ENCODE assay signal across 10 mouse cellular contexts in the genomic region with DNA sequence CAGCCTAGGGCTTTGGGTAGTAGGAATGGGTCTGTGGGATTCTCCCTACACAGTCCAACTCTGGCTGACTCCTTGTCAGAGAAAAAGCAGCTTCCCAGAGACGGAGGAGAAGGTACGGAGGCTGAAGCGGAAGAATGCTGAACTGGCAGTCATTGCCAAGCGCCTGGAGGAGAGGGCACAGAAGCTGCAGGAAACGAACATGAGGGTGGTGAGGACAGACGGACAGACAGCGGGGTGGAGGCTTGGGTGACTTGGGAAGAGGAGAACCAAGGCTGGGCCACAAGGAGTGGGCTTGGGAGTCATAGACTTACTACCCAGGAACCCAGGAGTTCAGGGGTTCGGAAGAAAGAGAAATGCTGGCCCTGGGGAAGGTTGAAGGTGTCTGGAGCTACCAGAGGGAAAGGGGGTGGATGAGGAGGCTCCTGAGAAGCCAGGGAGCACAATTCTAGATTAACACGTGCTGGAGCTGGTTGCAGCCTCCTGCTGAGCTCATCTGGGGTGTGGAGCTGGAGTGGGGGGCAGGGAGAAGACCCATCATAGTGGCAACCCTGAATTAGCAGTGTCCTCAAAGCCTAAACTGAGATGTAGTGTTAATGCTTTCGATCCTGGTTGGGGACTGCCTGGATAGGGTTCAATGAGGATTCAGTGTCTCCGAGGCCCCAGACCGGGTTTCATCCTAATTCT. TPM values are rescaled to one million over a fixed set of nuclear protein-coding genes. Genes with fewer than 3 reads are reported as not detected.
DNase-seq lines count a peak whose midpoint lies in the region; ATAC-seq lines count a peak whose summit lies in the region.
"Had no signal": no experiment of that assay in that cellular context is flagged by ENCODE, and none has a peak within 500 bp of the region (broad histone marks: within the 10 kb centered on the region; RNA-seq: fewer than 3 reads in every experiment).

No protein-coding gene starts in this region.

- peak overlapping the region; percentile 97 for H3K4me2 ChIP-seq in hindbrain, embryonic 12.5 days (replicated peaks)
- peak overlapping the region; percentile 98 for H3K4me2 ChIP-seq in midbrain, embryonic 12.5 days (replicated peaks)

- peaks cover 70% of the 10 kb centered on the region for H3K27me3 ChIP-seq in hindbrain, embryonic 12.5 days
- peaks cover 67% of the 10 kb centered on the region for H3K27me3 ChIP-seq in midbrain, embryonic 12.5 days

- H3K9ac ChIP-seq in hindbrain, embryonic 12.5 days: peak overlapping the region; percentile 85
- H3K9ac ChIP-seq in midbrain, embryonic 12.5 days (replicated peaks): peak overlapping the region; percentile 82

- no peak for ATAC-seq in hindbrain, embryonic 12.5 days (ENCODE audit: low FRiP score)
- ATAC-seq in midbrain, embryonic 12.5 days (ENCODE audit: low FRiP score, low read depth): no peak
- ATAC-seq in activated CD4-positive, CD25-positive, alpha-beta regulatory T cell, adult 4 months: no peak

- H3K36me3 ChIP-seq in hindbrain, embryonic 12.5 days: no peaks in the 10 kb centered on the region
- no peaks in the 10 kb centered on the region for H3K36me3 ChIP-seq in midbrain, embryonic 12.5 days

- peak overlapping the region; percentile 83 for H3K27ac ChIP-seq in hindbrain, embryonic 12.5 days
- H3K27ac ChIP-seq in midbrain, embryonic 12.5 days (replicated peaks): peak overlapping the region; percentile 58

- no peaks in the 10 kb centered on the region for H3K9me3 ChIP-seq in hindbrain, embryonic 12.5 days (replicated peaks)
- no peaks in the 10 kb centered on the region for H3K9me3 ChIP-seq in midbrain, embryonic 12.5 days

- peaks cover 45% of the 10 kb centered on the region for H3K4me1 ChIP-seq in hindbrain, embryonic 12.5 days
- peaks cover 52% of the 10 kb centered on the region for H3K4me1 ChIP-seq in midbrain, embryonic 12.5 days

- peak overlapping the region; percentile 71 for H3K4me3 ChIP-seq in hindbrain, embryonic 12.5 days
- peak overlapping the region; percentile 74 for H3K4me3 ChIP-seq in midbrain, embryonic 12.5 days
- H3K4me3 ChIP-seq: myocyte had no signal

- WGBS in hindbrain, embryonic 12.5 days: 40% methylated on average over 12 of the region's 12 CpGs
- WGBS in midbrain, embryonic 12.5 days: 43% methylated on average over 12 of the region's 12 CpGs

- peak; percentile 42 to 51 for DNase-seq in frontal cortex, postnatal 36 days (ENCODE audit: low spot score in 2 of 2)
- no peak for DNase-seq in frontal cortex, postnatal 25 days (ENCODE audit: low spot score in 2 of 2)
- peak; percentile 83 for DNase-seq in brain, adult 2 months (ENCODE audit: low read depth, low spot score)
- DNase-seq in gastrocnemius, postnatal 4 days (ENCODE audit: low spot score in 2 of 2): no peak
- no peak for DNase-seq in heart, adult 8-10 months (ENCODE audit: low spot score)

RNA-seq across cellular contexts. Expression of gene Tspoap1, which starts 2.5 kb away (rescaled TPM):
- polyA plus RNA-seq in hindbrain, embryonic 12.5 days (2016; fragmentation: Nextera tagmentation; extraction: Ambion mirVana): 30.5 and 32.7 TPM in 2 replicates
- polyA plus RNA-seq in midbrain, embryonic 12.5 days (2016; fragmentation: Nextera tagmentation; extraction: Ambion mirVana): 40.6 and 43.5 TPM in 2 replicates
- under 1 TPM; 0.18 to 0.39 TPM for total RNA-seq in gastrocnemius, postnatal 4 days (2021)
- polyA plus RNA-seq in activated CD4-positive, CD25-positive, alpha-beta regulatory T cell, adult 4 months (2017; shearing (Covaris generic)): 1 to 10 TPM; 1.6 to 2.4 TPM
- under 1 TPM in 3 of 4 experiments, not detected in 1; 0.14 to 0.25 (median 0.22) TPM for total RNA-seq in heart, adult 8-10 months (2022)

RNA-seq across cellular contexts. Expression of gene Supt4a, which starts 25.5 kb away (rescaled TPM):
- 129 and 141 TPM in 2 replicates for polyA plus RNA-seq in hindbrain, embryonic 12.5 days (2016; fragmentation: Nextera tagmentation; extraction: Ambion mirVana)
- polyA plus RNA-seq in midbrain, embryonic 12.5 days (2016; fragmentation: Nextera tagmentation; extraction: Ambion mirVana): 139 and 145 TPM in 2 replicates
- total RNA-seq in gastrocnemius, postnatal 4 days (2021): 10 to 100 TPM; 52.1 to 55.5 TPM
- 100 to 1,000 TPM; 373 to 410 TPM for polyA plus RNA-seq in activated CD4-positive, CD25-positive, alpha-beta regulatory T cell, adult 4 months (2017; shearing (Covaris generic))
- 10 to 100 TPM; 37.1 to 52.2 (median 38.0) TPM for total RNA-seq in heart, adult 8-10 months (2022)

RNA-seq across cellular contexts. Expression of gene Mpo, which starts 30.5 kb away (rescaled TPM):
- polyA plus RNA-seq in hindbrain, embryonic 12.5 days (2016; fragmentation: Nextera tagmentation; extraction: Ambion mirVana): 1.7 and 2.3 TPM in 2 replicates
- 0.97 and 1.2 TPM in 2 replicates for polyA plus RNA-seq in midbrain, embryonic 12.5 days (2016; fragmentation: Nextera tagmentation; extraction: Ambion mirVana)
- total RNA-seq in gastrocnemius, postnatal 4 days (2021): under 1 TPM; 0.34 to 0.93 TPM
- polyA plus RNA-seq in activated CD4-positive, CD25-positive, alpha-beta regulatory T cell, adult 4 months (2017; shearing (Covaris generic)): not detected
- under 1 TPM in 1 of 4 experiments, not detected in 3; 0.89 TPM for total RNA-seq in heart, adult 8-10 months (2022)
- total RNA-seq: adrenal gland, postnatal 25 days had no signal
- polyA plus RNA-seq: myocyte had no signal

Comparison
In these comparisons a context has a peak if more than half of its experiments do, and no peak if none do; other contexts are left out.
1. DNase-seq: peak in frontal cortex, postnatal 36 days (2 of 2) and brain, adult 2 months (single experiment); none in frontal cortex, postnatal 25 days (0 of 2), gastrocnemius, postnatal 4 days (0 of 2) and heart, adult 8-10 months (single experiment).